Mouse (Mus musculus) left cerebral cortex, adult 9 months (tissue): ENCODE results near the gene Mpi.

Source experiments
- DNase-seq, 2 experiments: peaks; one replicate each; pipeline ENCODE4 v3.0.0; 2022; ENCODE audit warnings: low spot score in 2 of 2

The Mpi gene

DNA sequence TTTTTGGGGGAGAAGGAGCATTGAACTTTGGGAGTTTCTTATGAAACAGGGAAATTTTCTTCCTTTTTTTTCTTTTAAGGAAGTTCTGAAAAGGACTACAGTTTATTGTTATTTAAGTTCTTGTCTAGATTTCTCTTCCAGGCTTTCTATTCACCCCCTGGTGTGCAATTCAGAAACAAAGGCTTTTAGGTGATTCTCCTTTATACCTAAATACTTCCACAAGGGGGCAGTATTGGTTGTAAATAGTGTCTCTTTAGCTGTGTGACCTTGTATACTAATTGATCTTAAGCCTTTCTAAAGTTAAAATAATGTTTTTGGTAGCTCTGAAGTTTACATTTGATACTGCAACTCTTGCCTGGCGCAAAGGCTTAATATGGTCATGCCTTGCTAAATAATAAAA is 28.8 kb downstream of the Mpi start:
- DNase-seq: no peak

DNA sequence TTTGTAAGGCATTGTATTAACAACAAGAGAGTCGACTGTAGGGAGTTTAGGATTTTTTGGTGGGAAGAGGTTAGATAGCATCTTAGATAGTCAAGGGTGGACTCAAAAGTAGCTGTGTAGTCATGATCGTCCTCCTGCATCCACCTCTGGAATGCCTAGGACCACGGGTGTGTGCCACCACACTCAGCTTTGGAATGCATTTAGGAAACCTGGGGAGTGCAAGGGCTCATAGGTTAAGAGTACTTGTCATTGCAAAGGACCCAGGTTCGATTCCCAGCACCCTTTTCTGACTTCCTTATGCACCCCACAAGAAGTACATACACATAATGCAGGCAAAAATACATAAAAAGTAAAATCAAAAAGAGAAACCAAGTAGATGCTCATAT is 29.7 kb downstream of the Mpi start:
- no peak for DNase-seq

DNA sequence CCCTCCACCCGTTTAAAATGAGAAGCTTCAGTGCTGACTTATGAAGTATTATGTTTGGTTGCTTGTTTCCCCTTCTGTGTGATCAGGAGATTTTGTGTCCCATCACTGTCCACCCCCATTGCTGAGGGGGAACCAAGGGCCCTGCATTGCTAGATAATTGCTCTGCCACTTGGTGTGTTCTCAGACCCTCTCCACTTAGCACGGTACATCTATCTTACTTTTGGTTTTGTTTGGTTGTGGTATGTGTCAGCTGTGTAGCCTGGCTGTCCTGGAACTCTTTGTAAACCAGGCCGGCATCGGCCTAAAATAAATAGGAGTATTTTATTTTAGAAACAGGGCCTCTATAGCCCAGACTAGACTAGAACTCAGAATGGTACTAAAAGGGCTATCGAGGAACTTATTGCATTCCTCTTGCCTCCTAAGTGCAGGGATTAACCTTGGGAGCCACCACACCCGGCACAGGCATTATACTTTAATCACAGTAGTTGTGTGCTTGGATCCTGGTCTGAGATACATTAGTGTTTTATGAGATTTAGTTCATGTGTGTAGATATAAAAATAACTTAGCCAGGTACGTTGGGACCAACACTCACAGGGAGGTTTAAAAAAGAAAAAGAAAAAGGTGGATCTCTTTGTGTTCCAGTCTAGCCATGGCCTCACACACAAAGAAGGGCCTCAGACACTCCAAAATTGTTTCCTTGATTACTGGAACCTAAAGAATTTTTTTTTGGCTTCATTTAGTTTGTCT is 30.3 kb downstream of the Mpi start:
- no peak for DNase-seq

DNA sequence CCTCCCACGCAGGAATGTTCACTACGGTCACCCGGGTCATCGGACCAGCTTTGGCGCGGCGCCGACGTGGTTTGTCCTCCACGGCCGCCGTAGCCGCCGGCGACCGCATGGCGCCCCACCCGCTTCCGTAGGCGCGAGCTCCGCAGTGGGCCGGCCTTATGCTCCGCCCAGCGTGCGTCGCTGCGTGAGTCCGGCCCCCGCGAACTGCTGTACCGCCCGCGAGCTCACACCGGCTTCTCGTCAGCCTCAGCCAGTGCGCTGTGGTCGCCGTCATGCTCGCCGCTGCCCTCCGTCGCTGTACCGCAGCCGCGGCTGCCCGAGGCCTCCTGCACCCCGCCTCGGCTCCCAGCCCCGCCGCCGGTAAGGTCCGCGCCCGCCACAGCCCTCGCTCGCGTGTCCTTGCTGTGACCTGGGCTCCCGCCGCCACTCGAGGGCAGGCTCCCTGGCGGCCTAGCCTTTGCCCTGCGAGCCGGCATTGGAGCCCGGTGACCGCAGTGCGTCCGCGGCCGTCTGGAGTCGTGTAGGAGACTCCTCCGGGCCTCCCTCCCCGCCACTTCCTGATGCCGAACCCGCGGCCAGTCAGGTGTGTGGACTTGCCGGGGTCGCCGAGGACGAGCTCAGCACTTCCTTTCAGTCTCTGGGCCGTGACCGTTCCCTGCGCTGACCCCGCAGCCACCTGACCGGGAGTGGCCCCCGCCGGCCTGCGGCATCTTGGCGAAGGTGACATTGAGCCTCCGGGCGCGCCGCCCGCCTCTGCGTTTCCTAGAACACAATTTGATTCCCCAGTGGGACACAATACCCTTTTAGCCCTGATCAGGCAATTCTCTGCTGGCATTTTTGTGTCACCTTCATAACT is 31.3 kb downstream of the Mpi start, which contains the start of gene Cox5a:
Gene Cox5a (plus strand): TSS at position 219 of the 856 bp plus-strand sequence.
- DNase-seq: peak; percentile 78 to 94

DNA sequence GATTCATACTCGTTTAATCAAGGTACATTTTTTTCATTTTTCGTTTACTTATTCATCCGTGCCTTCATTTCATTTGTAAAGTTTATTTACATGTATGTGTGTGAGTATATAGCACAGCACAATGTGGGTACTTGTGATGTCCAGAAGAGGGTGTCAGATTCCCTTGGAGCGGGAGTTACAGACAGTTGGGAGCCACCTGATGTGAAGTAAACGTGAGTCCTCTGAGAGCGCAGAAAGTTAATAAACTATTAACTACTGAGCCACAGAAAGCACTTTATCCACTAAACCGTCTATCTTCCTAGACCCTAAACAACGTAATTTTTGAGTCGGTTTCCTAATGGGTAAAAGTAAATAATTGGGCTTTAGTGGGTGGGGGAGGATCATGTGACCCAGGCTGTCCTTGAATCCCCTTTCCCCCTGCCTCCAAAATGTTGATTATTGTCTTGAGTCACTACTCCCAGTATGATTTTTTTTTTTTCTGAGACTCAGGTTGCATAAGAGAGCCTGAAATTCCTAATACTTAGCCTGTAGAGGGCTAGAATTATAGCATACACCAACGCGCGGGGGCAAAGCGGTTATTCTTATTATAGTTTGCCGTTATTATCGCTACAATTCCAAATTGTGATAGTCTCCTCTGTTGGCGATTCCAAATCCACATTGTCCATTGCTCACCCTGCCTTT is 32.0 kb downstream of the Mpi start:
- no peak for DNase-seq

DNA sequence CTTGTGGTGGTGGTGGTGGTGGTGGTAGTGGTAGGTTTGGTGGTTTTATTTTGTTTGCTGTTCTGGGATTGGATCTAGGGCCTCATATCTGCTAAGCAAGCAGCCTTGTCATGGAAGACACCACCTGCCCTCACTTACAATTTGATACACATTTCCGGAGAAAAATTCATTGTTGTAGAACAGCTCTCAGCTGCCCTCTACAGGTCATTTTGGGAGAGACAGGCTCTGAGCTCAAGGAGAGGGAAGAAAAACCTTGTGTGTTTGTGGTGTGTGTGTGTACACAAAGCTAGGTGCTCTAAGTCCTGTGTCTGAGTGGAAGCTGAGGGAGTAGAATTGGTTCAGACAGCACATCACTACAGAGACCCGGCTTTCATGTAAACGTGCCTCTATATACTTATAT is 35.5 kb downstream of the Mpi start:
- peak in 1 of 2 experiments; percentile 74 for DNase-seq

DNA sequence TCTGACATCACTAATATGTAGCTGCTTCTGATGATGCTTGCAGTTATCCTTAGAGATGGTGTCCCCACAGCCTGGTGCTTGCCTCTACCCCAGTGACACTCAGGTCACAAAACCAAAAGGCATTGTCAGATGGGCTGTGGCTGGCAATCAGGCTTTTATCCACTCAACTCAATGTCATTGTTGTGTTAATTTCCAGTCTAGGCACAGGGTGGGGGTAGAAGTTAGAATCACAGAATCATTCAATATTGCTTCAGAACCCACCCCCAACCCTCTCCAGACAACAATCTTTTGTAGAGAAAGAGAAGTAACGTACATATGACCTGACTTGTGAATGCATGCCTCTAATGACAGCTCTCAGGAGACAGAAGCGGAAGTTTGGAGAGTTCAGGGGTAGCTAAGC is 42.0 kb downstream of the Mpi start:
- DNase-seq: no peak

DNA sequence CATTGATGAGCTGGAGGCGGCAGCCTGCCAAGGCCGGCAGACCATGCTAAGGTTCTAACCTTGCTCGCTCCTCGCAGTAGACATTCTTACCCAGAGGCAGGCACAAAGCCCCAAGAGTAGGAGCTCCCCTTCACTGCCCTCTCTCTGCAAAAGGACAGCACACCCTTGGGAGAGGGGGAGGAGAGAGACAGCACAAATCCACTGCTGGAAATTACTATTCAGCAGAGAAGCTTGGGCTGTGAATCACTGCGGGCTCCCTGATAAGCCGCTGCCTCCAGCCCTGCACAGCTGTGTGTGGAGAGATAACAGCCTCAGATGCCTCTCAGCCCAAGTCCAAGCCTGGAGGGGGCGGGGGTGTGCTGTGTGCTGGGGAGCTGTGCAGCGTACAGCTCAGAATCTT is 46.9 kb downstream of the Mpi start:
- peak in 1 of 2 experiments; percentile 60 for DNase-seq

DNA sequence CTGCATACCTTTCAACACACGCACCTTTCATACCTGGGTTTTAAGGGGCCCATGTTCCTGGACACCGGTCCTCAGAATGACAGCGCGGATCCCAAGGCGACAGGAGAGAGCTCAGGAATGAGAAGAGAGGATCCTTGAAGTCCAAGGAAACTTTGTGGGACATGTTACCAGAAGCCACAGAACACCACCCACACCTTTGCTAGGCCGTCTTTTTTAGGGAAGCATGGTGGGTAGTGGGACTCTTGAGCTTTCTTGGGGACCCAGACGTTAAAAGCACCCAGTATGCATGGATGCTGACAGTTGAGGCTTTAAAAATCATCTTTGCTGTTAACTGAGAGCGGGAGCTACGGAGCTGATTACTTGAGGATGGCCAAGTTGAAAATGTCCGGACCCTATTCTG is 47.7 kb downstream of the Mpi start:
- no peak for DNase-seq

DNA sequence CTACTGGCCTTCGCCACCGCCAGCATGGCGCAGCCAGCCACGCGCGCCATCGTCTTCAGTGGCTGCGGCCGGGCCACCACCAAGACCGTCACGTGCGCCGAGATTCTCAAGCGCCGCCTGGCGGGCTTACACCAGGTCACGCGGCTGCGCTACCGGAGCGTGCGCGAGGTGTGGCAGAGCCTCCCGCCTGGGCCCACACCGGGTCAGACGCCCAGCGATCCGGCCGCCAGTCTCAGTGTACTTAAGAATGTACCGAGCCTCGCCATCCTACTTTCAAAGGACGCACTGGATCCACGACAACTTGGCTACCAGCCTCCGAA is 48.2 kb downstream of the Mpi start:
- DNase-seq: peak in 1 of 2 experiments; percentile 54

DNA sequence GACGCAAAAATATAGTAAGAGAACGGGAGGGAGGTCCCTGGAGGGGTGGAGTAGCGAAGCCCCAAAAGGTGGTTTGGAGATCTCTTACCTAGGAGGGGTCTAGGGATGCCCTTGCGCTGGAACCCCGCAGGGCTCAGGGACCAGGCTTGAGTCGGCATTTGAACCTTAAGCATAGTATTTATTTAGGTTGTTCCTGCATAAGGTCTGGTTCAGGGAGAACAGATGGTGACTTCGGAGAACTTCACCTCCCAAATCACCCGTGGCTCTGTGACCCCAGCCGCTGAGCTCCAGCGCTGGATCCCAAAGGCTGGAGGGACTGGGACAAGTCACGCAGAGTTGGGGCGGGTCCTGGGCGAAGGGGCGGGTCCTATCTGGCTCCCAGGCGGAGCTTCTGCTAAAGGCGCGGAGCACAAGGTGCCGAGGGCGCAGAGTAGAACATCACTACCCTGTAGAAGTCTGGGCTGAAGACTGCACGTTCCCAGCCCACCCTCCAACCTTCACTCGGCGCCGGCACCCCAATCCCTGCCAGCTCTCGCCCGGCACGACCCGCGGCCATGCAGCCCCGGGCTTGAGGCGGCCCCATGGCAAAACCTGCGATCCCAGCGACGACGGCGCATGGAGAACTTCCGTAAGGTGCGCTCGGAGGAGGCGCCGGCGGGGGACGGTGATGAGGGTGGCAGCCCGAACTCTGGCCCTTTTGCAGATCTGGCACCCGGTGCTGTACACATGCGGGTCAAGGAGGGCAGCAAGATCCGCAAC is 48.8 kb downstream of the Mpi start, which contains the start of gene Rpp25:
Gene Rpp25 (plus strand): TSS at position 405 of the 759 bp plus-strand sequence.
- DNase-seq: peak in 1 of 2 experiments; percentile 54

DNA sequence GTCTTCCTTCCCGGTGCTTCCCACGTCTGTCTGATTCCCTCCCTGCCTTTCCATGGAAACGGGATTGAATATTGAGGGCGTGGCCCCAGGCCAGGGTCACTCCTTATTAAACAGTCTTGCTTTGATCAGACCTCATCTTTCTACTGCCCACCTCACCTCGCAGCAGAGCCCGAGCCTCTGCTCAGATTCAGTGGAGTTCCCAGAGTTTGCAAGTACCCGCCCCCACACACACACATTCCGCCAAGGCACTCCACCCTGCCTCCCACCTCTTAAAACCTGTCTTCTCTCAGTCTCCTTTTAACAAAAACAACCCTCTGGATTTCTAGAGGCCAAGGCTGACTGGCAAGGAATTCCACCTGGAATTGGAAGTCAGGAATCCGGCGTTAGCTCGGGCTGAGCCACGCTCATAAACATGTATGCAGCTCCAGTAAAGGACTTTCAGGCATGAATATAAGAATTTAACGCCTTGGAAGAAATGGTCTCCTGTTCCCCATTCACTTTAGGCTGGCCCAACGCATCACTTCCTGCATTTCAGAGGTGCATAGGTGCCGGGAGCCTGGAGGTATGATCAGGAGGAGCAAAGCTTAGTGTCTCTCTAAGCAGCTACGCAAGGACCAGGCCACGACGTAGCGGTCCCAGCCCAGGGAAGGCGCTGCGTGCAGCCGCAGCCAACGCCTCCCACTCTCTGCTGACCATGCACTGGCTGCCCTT is 49.5 kb downstream of the Mpi start:
- peak in 1 of 2 experiments; percentile 52 for DNase-seq

DNA sequence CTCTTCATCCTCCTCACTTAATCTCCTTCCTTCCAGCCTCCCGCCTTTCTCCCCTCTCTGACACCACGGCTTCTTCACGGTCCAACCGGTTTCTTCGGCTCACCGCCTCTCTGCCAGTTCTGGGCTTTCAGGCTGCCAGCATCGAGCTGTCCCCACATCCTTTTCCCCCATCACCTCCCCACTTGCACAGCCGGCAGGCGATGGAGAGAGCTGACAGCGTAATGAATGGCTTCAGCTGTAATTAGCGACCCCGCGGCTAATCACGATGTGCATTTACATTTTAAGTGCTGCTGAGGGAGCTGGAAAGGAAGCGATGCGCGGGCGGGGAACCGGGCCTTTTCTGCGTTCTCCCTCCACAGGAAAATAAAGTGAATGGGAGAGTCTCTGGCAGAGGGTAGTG is 50.7 kb downstream of the Mpi start:
- DNase-seq: peak in 1 of 2 experiments; percentile 46

DNA sequence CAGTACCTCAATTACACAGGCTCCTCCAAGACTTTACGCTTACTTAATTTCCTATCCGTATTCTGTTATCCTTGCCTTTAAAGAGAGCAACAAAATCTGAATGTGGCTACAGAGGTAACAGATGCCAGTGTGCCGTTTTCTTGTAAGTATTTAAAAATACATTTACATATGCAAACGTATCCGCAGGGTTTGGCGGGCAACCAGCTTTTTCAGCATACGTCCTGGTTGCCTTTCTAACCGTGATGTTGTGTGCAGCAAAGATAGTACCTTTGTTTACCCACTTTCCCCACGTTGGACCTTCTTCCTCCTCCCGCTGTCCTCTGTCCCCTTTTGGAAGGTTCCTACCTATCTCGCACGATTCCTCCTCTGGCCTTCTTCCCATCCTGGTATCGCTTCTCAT is 51.1 kb downstream of the Mpi start:
- DNase-seq: peak in 1 of 2 experiments; percentile 45

DNA sequence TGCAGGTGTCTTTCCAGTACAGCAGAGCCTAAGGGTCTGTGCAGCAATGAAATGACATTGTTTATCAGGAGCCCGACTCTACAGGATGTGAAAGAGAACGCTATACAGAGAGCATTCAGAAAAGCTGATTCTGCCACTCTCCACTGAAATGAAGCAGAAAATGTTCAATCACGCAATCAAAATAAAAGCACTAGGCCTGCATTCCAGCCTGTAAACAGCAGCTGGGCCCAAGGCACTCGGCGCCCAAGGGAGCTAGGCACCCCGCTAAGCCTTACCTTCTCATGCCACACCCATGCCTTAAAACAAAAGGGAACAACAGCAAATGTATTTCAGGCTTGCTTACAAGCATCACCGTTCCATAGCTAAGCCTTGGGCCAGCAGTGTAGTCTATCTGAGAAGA is 54.0 kb downstream of the Mpi start:
- DNase-seq: no peak

DNA sequence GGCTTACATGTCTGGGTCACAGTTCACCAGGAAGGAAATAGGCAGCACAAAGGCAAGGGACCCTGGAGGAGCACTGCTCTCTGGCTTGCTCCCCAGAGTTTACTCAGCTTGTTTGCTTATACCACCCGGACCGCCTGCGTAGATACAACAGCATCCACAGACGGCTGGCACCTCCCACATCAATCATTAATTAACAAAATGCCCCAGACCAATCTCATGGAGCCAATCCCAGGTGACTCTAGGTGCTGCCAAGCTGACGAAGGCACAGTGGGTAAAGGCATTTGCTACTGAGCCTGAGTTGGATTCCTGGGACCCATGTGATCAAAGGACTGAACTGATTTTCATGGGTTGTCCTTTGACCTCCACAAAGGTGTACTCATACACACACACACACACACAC is 55.3 kb downstream of the Mpi start:
- no peak for DNase-seq

DNA sequence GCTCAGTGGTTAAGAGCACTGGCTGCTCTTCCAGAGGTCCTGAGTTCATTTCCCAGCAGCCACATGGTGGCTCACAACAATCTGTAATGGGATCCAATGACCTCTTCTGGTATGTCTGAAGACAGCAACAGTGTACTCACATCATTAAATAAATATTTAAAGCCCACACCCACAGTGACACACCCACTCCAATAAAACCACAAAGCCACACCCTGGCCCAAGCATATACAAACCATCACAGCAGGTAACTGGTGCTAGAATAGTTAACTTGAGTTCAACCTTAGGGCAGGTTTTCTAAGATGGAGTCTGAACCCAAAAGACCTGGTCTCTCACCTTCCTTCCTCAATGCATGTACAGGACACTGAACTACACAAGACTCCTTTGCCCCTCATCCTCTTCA is 57.6 kb downstream of the Mpi start:
- DNase-seq: no peak
